Mouse (Mus musculus) mouse trophoblast stem cell (cell line): Measurements from ENCODE around the gene Limd2.
"Not testable (repeated sequence)": the region's sequence is repeated elsewhere in the genome, so short reads cannot be mapped to it uniquely, and the experiment has no call there.

Experiments used
- in situ Hi-C, 2 experiments: fragments of 300-500 bp; cut with MseI, MboI; formaldehyde crosslinking; loops; 2 replicates in 1 of 2; 3 replicates in 1 of 2; pipeline ENCODE4 v1.15.1; 2025

Limd2 gene

DNA sequence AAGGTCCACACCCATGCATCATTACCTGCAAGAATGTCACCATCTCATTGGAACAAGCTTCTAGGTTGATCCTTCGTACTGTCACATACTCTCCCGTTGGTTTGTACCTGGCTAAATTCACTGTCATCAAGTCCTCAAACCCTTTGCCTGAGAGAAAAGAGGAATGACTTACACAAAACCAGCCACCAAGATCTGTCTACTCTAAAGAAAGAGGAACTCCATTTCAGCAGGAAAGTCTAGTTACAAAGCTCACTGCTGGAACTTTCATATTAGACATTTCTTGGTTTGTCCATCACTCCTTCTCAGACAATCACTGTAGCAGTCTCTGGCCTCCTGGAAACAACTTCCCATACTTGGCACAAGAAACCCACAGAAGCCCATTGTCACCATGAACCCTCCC lies 12.6 kb upstream of the Limd2 start:
- in situ Hi-C loops, result no loop called here

DNA sequence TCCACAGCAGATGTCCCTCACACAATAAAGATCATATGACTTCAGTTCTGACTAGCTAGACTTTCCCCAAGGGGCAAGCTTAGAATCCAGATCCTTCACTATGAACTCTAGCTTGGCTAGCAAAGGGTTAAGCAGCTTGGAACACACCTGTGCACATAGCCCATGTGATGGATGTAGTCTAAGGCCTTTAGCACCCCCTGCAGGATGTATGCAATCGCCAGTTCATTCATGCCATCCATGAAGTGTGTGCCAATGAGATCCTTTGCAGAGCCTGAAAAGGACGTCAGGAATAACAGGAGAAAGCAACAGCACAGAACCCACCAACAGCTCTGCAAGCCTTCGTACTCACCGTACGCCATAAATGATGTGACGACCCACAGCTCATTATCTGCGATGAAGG lies 10.1 kb upstream of the Limd2 start:
- in situ Hi-C loops, result no loop called here

DNA sequence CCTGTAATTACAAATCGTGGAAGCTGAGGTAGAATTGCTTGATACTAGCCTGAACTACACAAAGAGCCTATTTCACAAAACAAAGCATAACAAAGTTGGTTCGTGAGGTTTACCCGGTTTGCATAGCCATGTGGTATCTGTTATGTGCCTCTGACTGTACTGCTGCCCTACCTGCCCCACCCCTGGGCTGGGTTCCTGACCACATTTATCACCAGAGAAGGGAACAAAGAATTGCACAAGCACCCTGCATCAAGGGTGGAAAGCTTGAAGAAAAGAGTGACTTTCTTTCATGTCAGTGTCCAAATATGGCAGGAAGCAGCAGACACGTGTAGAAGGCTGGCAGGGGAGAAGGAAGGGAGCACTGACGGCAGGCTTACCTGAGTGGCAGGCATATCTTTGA lies 6.8 kb upstream of the Limd2 start:
- in situ Hi-C loops, result no loop called here

DNA sequence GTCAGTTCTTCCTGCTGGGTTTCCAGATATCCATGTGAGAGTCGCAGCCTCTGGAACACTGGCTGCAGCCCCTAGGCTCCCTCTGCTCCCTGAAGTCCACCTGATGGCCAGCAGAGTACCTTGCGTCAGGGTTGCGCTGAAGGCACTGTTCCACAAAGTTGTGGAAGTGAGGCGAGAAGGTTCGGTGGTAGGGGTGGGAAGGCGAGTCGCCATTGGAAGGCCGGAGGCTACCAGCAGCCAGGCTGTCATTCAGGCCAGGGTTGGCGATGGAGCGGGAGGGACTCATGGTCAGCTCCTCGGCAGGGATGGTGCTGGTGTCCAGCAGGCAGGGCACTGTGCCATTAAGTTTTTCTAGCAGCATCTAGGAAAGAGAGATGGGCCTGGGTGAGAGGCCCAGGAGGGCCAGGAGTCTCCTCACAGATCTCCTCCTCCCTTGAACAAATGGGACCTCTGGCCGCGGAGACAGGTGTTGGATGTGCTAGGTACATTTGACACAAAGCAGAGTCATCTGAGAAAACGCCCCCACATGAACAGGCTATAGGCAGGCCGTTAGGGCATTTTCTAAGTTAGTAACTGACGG lies 4.0 kb upstream of the Limd2 start:
- in situ Hi-C loops, result no loop called here

DNA sequence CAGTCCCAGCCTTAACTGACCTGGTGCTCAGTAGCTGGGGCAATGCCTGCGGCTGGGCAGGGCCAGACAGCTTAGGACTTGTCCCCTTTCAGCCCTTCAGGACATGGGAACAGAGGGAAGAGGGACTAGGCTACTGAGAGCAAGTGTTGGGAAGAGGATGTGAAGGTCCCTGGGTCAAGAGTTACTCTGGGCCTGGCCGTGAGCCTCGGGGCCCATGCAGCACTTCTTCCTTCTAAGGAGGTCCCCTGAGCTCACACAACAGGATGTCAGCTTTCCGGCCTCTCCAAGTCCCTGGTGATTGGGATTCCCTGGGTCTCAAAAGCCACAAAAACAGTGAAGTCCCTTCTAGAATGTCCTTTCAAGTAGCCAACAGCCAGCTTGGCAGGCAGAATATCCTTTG lies 2.9 kb upstream of the Limd2 start:
- in situ Hi-C loops, result no loop called here

DNA sequence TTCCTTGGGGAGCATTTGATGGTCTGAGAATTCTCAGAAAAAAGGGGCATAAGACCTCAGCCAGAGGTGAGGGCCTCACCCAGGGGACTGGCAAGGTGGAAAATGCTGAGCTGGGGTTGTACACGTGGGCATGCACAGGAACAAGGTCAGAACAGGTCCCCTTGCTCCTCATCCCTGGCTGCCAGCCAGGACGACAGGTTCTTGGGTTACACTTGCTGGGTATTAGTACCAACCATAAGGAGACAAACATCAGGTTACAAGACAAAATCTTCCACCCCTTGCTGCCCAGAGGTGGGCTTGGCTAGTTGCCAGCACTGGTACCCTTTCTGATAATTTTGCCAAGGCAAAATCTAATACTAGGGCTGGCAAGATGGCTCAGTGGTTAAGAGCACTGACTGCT lies 1.6 kb upstream of the Limd2 start:
- in situ Hi-C loops, result no loop called here

DNA sequence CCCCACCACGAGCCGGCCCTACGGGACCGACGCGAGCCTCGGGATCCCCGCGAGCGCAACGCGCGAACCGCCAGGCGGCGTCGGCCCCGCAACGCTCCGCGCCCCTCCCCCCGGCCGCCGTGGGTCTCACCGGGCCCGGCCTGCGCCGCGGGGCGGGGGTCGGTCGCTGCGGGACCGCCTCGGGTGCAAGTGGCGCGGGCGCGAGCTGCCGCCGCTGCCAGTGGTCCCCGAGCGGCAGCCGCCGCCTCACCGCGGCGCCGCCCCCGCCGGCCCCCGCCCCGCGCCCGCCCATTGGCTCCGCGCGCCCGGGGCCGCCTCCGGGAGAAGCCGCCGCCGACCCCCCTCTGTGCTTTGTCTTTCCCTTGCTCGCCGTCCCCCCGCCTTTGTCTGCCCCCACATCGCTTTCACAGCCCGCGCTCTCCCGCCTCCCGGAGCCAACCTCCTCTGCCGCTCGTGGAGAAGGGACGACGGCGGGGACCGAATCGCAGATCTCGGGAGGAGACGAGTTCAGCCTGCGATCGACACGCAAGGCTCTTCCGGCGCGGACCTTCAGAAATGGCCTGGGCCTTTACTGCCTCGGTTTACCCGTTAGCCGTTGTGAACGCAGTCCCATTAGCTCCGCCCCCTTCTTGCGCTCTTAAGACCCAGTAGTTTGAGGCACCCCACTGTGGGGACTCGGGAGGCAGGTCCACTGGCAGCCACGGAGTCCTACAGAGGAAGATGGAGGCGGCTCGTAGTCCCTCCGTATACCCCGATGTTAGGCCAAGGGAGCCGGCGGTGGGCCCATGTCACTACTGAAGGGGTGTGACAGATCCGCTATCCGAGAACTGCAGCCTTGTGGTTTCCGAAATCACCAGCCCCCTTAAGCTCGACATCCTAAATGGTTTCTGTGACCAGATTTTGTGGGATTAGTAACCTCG lies 479 bp downstream of the Limd2 start:
- in situ Hi-C loops, result no loop called here

DNA sequence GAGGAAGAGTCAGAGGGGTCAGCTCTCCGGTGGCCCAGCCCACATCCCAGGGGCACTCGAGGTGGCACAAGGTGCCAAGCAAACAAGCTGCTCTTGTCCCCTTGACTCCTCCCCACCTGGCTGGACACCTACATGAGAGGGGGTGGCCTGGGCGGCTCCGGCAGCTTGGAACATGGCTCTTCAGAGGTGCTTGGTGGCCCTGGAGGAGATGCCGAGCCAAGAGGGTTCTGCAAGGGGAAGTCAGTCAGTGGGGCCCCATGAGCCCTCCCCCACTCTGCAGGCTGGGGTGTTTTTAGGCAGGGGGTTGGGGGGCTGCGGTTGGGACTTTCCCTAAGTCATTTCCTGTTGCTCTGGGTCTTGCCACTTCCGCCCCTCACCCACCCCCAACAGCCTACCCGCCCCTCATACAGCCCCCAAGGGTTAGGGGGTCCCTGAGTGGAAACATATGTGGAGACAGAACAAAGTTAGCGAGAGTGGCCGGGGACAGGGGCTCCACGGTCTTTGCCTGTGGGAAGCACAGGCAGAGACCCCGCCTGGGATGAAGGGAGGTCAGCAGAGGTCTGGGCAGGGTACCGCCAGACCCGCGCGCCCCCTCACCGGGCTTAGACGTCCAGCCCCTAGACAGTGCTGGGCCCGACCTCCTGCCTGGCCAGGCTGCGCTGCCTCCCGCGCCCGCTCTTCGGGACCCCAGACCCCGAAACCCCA lies 1.3 kb downstream of the Limd2 start:
- in situ Hi-C loops, result no loop called here

DNA sequence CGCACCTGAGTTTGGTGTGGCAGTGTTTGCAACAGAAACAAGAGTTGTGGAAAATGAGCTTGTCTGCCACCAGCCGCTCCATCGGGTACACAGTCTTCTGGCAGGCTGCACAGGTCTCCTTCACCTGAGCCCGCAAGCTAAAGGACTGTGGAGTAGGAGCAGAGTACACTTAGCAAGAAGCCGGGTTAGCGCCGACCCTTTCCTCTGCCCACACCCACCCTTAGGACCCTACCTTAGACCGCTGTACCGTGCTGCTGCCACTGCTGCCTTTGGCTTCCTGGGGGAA lies 1.8 kb downstream of the Limd2 start:
- in situ Hi-C loops, result no loop called here

DNA sequence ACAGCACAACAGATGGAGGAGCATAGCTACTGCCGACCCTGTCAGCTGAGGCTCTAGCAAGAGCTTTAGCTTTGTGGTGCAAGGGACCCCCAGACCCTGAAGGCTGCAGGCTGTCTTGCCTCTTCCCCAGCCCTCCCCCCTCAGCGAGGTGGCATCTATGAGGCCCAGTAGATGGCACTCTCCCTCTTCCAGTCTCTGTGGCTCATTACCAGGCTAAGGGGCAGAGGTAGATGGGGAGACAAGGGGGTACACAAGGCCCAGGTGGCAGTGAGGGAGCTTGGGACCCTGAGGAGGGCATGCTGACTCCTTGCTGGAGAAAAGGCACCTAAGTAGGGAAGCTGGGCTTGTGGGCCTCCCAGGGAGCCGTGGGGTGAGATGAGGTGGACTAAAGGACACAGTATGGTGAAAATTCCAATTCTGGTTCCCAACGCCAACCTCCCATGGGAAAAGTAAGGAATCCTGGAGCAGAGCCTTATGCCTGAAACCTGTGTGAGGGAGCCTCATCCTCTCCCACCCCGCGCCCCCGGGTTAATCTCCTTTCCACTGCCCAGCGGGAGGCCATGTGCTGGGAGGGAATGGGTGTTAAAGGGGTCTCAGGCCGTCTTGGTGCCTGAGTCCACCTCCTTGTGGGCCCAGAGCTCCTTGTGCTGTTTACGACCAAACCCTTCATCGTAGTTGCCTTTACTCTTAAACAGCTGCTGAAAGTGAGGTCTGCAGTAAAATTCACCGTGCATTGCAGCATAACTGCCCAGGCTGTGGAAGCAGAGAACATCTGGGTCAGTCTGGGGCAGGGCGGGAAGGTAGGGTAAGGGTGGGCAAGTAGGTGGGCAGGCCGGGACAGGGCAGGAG lies 2.4 kb downstream of the Limd2 start:
- in situ Hi-C loops, result no loop called here

DNA sequence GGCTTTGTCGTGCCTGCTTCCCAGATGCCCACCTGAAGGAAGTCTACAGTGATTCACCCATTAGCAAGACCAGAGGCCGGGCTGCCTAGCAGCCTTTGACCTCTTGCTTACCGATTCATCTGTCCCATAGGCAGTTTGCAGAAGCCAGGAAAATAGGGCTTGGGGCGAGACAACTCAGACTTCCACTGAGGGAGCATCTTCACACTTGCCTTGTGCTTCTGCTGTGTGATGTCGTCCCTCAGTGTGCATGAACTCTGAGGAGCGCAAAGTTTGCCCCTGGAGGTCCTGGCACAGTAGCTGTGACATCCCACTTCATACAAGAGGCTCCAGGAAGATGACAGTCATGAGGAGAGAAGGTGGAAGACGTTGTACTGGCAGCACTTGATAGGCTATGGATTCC lies 3.5 kb downstream of the Limd2 start:
- in situ Hi-C loops, result no loop called here

DNA sequence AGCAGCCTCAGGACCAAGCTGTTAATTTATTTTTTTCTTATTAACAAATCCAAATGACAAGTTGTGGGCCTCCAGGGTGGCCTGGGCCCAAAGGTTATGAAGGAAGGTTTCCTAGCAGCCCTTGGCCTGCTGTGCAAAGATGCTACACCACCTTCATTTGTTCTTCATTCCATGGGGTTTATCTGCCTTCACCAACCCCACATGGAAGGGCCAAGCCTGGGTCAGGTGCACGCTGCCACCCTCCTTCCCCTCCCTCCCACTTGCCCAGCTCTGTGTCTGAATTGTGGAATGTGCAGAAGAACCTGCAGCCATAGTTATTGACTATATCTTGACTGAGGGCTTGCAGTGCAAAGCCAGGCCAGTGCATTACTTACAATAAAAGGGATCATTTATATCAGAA lies 4.4 kb downstream of the Limd2 start:
- in situ Hi-C loops, result no loop called here

DNA sequence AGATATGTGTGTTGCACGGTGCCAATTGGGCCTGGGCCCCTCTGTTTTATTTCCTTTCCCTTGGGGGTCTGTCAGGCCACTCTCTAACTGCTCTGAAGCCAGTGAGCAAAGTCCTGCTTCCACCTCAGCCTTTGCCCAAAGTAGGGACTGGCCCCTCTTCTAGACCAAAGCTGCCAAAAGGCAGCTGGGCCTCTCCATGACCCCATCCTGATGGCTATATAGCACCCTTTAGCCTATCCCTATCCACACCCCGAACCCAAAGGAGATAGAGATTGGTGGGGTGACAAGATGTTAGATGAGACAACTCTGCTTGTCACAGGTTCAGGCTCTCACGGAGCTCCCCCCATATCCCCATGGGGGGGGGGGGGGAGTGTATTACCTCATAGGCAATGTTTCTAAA lies 4.9 kb downstream of the Limd2 start:
- in situ Hi-C loops, result no loop called here

DNA sequence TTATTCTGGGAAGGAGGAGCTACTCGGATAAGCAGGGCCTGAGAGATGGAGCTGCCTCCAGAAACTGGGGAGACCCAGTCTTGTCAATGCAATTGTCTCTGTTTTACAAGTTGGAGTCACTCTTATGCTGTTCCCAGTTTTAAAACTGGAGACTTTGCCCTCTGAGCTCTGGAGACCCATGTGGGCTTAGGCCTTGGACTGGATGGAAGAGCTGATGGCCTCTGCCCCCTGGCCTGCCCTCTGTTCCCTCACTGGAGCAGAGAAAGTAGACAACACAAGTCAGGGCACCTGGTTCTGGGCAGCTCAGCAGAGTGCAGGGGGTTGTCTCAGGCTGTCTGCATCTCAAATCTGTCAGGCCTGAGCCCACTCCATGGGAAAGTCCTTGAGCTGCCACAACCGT lies 5.9 kb downstream of the Limd2 start:
- in situ Hi-C loops, result no loop called here

DNA sequence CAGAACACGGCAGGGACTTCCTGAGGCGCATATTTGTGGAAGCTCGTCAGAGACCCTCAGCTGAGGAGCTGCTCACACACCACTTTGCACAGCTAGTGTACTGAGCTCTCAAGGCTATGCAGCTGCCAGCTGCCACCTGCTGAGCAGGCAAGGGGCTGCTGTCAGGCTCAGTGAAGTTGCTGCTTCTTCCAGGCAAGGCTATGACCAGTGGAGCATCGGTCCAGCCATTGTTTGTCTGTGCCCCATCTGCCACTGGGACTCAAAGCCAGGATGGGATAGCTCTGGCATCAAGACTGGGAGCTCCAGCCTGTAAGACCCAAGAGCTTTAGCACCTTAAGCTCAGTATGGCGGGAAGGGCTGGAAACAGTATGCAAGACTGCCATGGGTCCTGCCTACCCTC lies 6.6 kb downstream of the Limd2 start:
- in situ Hi-C loops, result no loop called here

DNA sequence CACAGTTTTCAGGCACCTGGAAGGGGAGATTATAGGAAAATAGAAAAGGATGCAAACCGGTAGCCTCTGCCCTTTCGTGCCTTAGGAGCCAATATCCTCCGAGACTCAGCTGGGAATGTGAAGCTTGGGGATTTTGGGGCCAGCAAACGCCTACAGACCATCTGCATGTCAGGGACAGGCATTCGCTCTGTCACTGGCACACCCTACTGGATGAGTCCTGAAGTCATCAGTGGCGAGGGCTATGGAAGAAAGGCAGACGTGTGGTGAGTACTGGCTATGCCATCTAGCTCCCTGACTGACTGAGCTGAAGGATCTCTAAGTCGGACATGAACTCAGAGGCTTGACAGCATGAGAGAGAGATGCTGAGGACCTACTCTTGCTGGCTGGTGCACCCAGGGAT lies 8.5 kb downstream of the Limd2 start:
- in situ Hi-C loops, result no loop called here

DNA sequence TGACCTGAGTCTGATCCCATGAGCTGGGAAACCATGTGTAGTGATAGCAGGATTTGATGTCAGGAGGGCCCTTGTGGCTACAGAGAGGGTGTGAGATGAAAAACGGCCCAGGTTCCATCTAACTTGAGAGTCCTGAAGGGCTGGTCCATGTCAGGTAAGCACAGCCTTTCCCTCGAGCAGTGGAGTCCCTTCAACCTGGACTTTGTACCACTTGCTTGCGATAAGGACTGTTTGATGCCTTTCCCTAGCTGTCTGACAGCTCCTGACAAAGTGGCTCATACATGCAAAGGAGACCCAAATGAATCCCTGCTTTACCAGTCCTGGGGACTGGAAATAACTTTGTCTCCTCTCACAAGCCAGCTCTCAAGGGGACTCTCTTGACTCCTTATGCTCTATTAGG lies 9.4 kb downstream of the Limd2 start:
- in situ Hi-C loops, result no loop called here

DNA sequence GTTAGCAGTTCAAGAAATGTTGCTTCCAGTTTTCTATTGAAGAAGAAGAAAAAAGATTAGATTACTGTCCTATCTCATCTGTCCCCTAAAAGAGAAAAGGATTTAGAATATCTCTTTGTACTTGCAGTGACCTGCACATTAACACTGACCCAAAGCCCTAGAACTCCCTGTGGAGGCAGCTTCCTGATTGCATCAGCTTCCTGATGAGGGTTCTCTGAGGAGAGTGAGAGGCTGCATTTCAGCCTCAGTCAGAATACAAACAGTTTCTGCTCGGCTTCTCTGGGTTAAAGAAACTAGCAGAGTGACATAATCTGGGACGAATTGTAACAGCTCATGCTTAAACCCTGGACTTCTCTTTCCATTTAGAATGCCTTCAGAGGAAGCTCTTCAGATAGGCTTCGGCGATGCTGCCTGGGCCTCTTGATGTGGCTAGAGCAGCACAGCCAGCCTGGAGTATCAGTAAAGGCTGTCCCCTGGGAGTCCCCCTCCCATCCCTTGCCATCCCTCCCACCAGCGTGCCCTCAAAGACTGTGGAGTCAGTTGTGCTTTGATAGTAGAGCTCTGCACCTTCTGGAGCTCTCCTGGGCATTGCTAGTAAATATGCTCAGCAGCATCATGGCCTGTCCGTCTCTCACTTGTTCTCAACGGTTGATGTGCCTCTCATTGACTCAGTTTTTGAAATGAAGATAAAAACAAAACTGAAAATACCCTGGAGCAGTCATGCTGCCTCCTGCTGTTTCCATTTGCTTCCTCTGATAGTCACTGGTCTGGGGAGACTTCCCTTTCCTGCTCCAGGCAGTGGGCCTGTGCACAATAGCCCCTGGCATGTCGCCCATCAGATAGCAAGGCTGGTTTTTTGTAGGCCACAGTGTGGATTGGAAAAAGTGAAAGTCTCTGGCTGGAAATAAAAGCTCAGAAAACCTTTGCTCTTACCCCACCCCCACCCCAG lies 25.8 kb downstream of the Limd2 start:
- in situ Hi-C loops, result no loop called here

DNA sequence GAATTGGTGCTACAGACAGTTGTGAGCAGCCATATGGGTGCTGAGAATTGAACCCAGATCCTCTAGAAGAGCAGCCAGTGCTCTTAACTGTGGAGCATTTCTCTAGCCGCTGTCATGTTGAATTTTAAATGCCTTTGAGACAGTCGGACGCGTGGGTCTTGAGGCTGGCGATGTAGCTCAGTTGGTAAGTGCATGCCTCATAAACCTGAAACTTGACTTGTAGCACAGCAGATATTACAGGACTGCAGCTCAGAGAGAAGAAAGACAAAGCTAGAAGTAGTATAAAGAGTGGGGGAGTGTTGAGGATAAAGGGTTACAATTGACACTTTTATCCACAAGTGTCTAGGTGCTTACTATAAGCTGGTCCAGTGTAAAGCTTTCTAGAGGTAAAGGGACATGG lies 28.1 kb downstream of the Limd2 start:
- in situ Hi-C loops, result no loop called here

DNA sequence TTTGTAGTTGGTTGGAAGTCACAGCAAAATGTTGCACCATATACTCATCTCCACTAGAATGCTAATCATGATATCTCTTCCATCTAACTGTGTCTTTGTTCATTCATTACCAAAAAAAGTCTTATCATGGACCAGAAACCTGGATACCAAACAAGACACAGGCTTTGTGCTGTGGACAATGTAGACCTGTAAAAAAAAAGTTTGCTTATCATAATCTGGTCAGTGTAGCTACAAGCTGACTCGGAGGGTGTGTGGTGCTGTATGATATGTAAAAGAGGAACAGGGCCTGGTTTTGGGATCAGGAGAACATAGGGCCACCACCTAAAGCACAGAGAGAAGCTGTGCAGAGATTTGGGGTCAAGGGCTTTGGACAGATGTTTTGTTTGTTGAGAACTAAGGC lies 31.2 kb downstream of the Limd2 start:
- in situ Hi-C loops, result no loop called here

DNA sequence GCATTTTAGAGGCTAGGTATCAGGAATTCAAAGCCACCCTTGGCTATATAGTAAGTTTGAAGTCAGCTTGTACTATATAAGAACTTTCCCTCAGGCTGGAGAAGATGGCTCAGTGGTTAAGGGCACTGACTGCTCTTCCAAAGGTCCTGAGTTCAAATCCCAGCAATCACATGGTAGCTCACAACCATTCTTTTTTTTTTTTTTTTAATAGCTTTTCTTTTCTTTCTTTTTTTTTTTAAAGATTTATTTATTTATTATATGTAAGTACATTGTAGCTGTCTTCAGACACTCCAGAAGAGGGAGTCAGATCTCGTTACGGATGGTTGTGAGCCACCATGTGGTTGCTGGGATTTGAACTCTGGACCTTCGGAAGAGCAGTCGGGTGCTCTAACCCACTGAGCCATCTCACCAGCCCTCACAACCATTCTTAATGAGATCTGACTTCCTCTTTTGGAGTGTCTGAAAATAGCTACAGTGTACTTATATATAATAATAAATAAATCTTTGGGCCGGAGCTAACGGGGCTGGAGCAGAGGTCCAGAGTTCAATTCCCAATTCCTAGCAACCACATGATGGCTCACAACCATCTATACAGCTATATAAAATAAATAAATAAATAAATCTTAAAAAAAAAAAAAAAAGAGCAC lies 33.8 kb downstream of the Limd2 start:
- in situ Hi-C loops, result not testable (repeated sequence)
